Mouse (Mus musculus) small intestine, adult 2 months (tissue): ENCODE measurements around the gene Cecr2.

ENCODE experiments used
- CTCF ChIP-seq: fragments of 200-500 bp; IDR thresholded peaks from 2 replicates; pipeline ENCODE4 v1.5.1; 2012; ENCODE audit warnings: low read depth, mild to moderate bottlenecking, control low read depth, inconsistent platforms, low read length, moderate library complexity, mixed read lengths; ENCODE audit not compliant: insufficient replicate concordance, insufficient read length; ENCODE audit errors: extremely low read depth
- POLR2A ChIP-seq: fragments of 200-500 bp; IDR thresholded peaks from 2 replicates; pipeline ENCODE4 v1.6.1; 2012; ENCODE audit warnings: low read depth, mild to moderate bottlenecking, control low read depth, inconsistent platforms, low read length, moderate library complexity

DNA sequence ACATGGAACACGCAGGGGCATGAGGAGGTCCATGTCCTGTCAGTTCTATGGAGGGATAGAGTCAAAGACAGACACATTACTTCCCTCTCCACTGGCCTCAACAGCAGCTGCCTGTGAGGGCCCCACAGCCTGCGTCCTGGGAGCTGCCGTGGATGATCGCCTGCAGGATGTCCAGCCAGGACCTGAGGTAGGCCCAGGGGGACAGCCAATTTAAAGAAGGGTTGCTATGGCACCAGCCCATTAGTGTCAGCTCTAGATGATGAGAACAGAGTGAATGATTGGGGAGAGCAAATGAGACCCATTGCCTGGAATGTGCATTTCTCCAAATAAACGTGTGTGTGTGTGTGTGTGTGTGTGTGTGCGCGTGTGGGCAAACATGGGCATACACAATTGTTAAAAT, 118.2 kb downstream of the Cecr2 start:
- no peak for TF ChIP-seq POLR2A
- TF ChIP-seq CTCF, result no peak
